Mouse (Mus musculus): ENCODE measurements at regions not wholly inside any gene's neighbourhood (a gene's known extent, or its start where the extent isn't known, plus 50 kb on each side); places are given as distances from the start of the nearest gene placed in this dataset.
"Not testable (repeated sequence)": the region's sequence is repeated elsewhere in the genome, so short reads cannot be mapped to it uniquely, and the experiment has no call there.

GRCm38 (mm10) chr12:77089624-77090278 is 127.8 kb upstream of the Max start:
- DNase-seq (ENCODE audit: low spot score) = no peak

- no peak for DNase-seq (ENCODE audit: low spot score)
Measured at GRCm38 (mm10) chr12:77088452-77088851, 126.5 kb upstream of the Max start.

GRCm38 (mm10) chr12:77086931-77087330 is 124.9 kb upstream of the Max start:
- DNase-seq (ENCODE audit: low spot score) = not testable (repeated sequence)

- DNase-seq (ENCODE audit: low spot score) = no peak
Measured at GRCm38 (mm10) chr12:77085894-77086293, 123.9 kb upstream of the Max start.

- no peak for DNase-seq (ENCODE audit: low spot score)
Measured at GRCm38 (mm10) chr12:77085244-77085643, 123.2 kb upstream of the Max start.

GRCm38 (mm10) chr12:77084744-77085143 is 122.7 kb upstream of the Max start:
- DNase-seq (ENCODE audit: low spot score) = no peak

GRCm38 (mm10) chr12:77084343-77084742 is 122.3 kb upstream of the Max start:
- no peak for DNase-seq (ENCODE audit: low spot score)

GRCm38 (mm10) chr12:77083760-77084159 is 121.8 kb upstream of the Max start:
- no peak for DNase-seq (ENCODE audit: low spot score)

GRCm38 (mm10) chr12:77081774-77082173 is 119.8 kb upstream of the Max start:
- no peak for DNase-seq (ENCODE audit: low spot score)

- no peak for DNase-seq (ENCODE audit: low spot score)
Measured at GRCm38 (mm10) chr12:77079481-77079880, 117.5 kb upstream of the Max start.

- no peak for DNase-seq (ENCODE audit: low spot score)
Measured at GRCm38 (mm10) chr12:77076678-77077077, 114.7 kb upstream of the Max start.

GRCm38 (mm10) chr12:77074602-77075001 is 112.6 kb upstream of the Max start:
- DNase-seq (ENCODE audit: low spot score) = no peak

- DNase-seq (ENCODE audit: low spot score) = no peak
Measured at GRCm38 (mm10) chr12:77071700-77072099, 109.7 kb upstream of the Max start.

- no peak for DNase-seq (ENCODE audit: low spot score)
Measured at GRCm38 (mm10) chr12:77067938-77068337, 105.9 kb upstream of the Max start.

GRCm38 (mm10) chr12:77067115-77067514 is 105.1 kb upstream of the Max start:
- no peak for DNase-seq (ENCODE audit: low spot score)

- DNase-seq (ENCODE audit: low spot score) = no peak
Measured at GRCm38 (mm10) chr12:77065645-77066512, 103.9 kb upstream of the Max start.

GRCm38 (mm10) chr12:77064048-77064447 is 102.0 kb upstream of the Max start:
- DNase-seq (ENCODE audit: low spot score) = no peak

GRCm38 (mm10) chr12:77061562-77061847 is 99.5 kb upstream of the Max start:
- DNase-seq (ENCODE audit: low spot score) = no peak

- no peak for DNase-seq (ENCODE audit: low spot score)
Measured at GRCm38 (mm10) chr12:77060766-77061561, 99.0 kb upstream of the Max start.

GRCm38 (mm10) chr12:77060060-77060695 is 98.2 kb upstream of the Max start:
- peak; percentile 37 for DNase-seq (ENCODE audit: low spot score)

- no peak for DNase-seq (ENCODE audit: low spot score)
Measured at GRCm38 (mm10) chr12:77059679-77060059, 97.7 kb upstream of the Max start.

- DNase-seq (ENCODE audit: low spot score) = no peak
Measured at GRCm38 (mm10) chr12:77058596-77059190, 96.7 kb upstream of the Max start.

Data from ovary, postnatal 36 days (tissue).